Mouse (Mus musculus) testis, adult 2 months (tissue): ENCODE data around the gene Tnnt1.

Experiments used
- CTCF ChIP-seq: fragments of 200-500 bp; IDR thresholded peaks from 2 replicates; pipeline ENCODE4 v1.5.1; 2012; ENCODE audit warnings: low read depth, mild to moderate bottlenecking, inconsistent platforms, low read length, moderate library complexity; ENCODE audit not compliant: control insufficient read depth, insufficient read depth, insufficient replicate concordance
- POLR2A ChIP-seq: fragments of 200-500 bp; IDR thresholded peaks from 2 replicates; pipeline ENCODE4 v1.6.1; 2012; ENCODE audit warnings: low read depth, mild to moderate bottlenecking, inconsistent platforms, low read length, moderate library complexity; ENCODE audit not compliant: control insufficient read depth

GRCm38 (mm10) chr7:4498251-4498650 is 17.9 kb downstream of the Tnnt1 start:
- TF ChIP-seq CTCF (no peak), POLR2A (no peak)
